Mouse (Mus musculus) effector memory CD4-positive, alpha-beta T cell, adult 7 months (primary cell): ENCODE measurements around the gene Enpp4. TPM values are rescaled to one million over a fixed set of nuclear protein-coding genes. Genes with fewer than 3 reads are reported as not detected.

Source experiments
- polyA plus RNA-seq: library from polyadenylated mRNA; unstranded; fragments of 100-300 nt; shearing (Covaris generic); gene quantifications from one replicate; pipeline ENCODE4 v1.2.1, GENCODE M21; 2017

The Enpp4 gene
- 14.6 TPM for polyA plus RNA-seq

DNA sequence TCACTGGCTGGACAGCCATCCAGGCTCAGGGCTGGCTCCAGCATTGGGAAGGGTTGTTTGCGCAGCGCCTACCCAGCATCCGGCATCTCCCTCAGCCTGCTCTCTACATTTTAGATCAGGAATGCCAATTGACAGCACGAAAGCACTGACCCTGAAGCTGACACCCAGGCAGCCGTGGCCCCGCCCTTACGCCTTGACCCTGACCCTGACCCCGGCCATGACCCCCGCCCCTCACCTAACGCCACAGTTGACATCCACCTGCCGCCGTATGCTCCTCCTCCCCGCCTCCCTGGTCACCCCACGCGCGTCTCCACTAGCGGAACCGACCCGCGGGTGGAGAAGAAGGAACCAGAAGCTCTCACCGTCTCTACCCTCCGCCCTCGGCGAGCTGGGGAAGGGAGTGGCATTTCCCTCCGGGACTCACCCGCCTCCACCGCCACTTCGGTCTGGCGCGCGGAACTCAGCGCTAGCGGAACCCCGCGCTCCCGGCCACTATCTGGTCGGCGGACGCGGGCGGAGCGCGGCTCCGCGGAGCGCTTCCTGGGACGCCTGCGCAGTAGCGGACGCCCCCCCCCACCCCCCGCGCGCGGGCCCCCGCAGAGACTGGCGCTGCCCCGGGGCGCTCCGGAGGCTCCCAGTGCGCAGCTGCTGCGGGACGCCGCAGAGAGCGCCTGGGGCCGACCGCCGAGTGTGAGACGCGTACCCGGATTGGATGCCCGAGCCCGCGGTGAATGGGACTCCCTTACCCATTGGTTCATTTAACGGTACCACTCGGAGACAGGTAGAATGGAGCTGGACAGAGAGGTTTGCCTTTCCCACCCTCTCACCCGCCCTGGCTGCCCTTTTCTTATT, at the start of gene Enpp4:
Gene Enpp4 (minus strand): TSS at position 523 of the 852 bp plus-strand sequence.

DNA sequence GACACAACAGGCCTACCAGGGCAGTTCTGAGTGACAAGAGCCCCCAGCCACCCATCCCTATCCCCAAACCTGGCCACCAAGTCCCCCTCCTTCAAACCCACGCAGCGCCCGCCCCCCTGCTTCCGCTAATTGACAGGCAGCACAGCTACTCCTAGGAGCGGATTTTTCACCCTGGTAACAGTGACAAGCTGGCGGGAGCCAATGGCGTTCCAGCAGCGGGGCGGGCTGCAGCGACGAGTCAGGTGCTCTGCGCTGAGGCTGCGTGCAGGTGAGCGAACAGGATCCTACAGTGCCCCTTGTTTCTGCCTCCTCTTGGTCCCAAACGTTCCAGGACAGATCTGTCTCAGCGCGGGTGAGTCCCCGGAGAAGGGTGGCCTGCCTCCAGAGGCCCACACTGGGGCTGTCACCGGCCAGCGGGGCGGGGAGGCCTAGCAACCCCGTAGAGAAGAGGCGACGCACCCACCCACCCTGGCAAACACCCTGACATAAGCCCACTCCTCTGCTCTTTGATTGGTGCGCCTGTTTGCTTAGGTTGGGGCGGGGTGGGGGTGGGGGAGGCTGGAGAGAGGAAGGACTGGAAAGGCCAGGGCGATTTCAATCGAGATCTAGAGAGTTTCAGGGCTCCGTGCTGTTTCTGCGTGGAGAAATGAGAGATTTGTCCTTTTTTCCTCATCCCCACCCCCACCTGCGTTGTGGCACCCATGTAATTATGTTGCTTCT, 26.8 kb downstream of the Enpp4 start, which contains the start of gene Enpp5:
Gene Enpp5 (plus strand): TSS at position 183 of the 720 bp plus-strand sequence.

Other genes with a start within 250 kb of the Enpp4 start
- 8.2 TPM for gene Enpp5, start 27.0 kb downstream of the Enpp4 start, polyA plus RNA-seq
- 0.46 TPM for gene Clic5, start 82.8 kb upstream of the Enpp4 start, polyA plus RNA-seq